Mouse (Mus musculus) small intestine, adult 2 months (tissue): Measurements from ENCODE around the gene Ap1ar. TPM values are rescaled to one million over a fixed set of nuclear protein-coding genes. Genes with fewer than 3 reads are reported as not detected.
A peak's percentile ranks its signal among the peaks of the same experiment; 100 is the strongest.

Source experiments
- H3K27ac ChIP-seq: fragments of 200-500 bp; 2 replicates; pipeline ENCODE4 v1.5.1; 2012; ENCODE audit warnings: low read depth, low read length, control low read depth, inconsistent platforms; ENCODE audit not compliant: insufficient read depth
- H3K27me3 ChIP-seq: fragments of 200-500 bp; 2 replicates; pipeline ENCODE4 v1.6.1; 2012; ENCODE audit warnings: mild to moderate bottlenecking, moderate library complexity, low read length, inconsistent platforms; ENCODE audit not compliant: control insufficient read depth, insufficient read depth
- H3K36me3 ChIP-seq: fragments of 200-500 bp; 2 replicates; pipeline ENCODE4 v1.6.1; 2012; ENCODE audit warnings: mild to moderate bottlenecking, low read length, control low read depth, inconsistent platforms; ENCODE audit not compliant: control insufficient read depth, insufficient read depth
- H3K4me1 ChIP-seq: fragments of 200-500 bp; 2 replicates; pipeline ENCODE4 v1.6.1; 2012; ENCODE audit warnings: low read length, inconsistent platforms, mixed read lengths; ENCODE audit not compliant: control insufficient read depth, insufficient read depth, insufficient read length
- H3K4me3 ChIP-seq: fragments of 200-500 bp; 2 replicates; pipeline ENCODE4 v1.5.1; 2012; ENCODE audit warnings: low read depth, mild to moderate bottlenecking, control low read depth, inconsistent platforms, low read length, moderate library complexity
- CTCF ChIP-seq: fragments of 200-500 bp; IDR thresholded peaks from 2 replicates; pipeline ENCODE4 v1.5.1; 2012; ENCODE audit warnings: low read depth, mild to moderate bottlenecking, control low read depth, inconsistent platforms, low read length, moderate library complexity, mixed read lengths; ENCODE audit not compliant: insufficient replicate concordance, insufficient read length; ENCODE audit errors: extremely low read depth
- POLR2A ChIP-seq: fragments of 200-500 bp; IDR thresholded peaks from 2 replicates; pipeline ENCODE4 v1.6.1; 2012; ENCODE audit warnings: low read depth, mild to moderate bottlenecking, control low read depth, inconsistent platforms, low read length, moderate library complexity
- WGBS: fragments of 180-500 bp; shearing (Covaris S2); methylation state at CpG from one replicate; pipeline ENCODE4 v1.1.7; 2018; 5-methylcytosine and 5-hydroxymethylcytosine counted together
- polyA plus RNA-seq: library from polyadenylated mRNA; depleted of rRNA; stranded (reverse); fragments of >200 nt; gene quantifications from 2 replicates; pipeline ENCODE4 v1.2.3, GENCODE M21; 2012

Ap1ar gene
- polyA plus RNA-seq, 1 experiment, result 38.8 TPM

DNA sequence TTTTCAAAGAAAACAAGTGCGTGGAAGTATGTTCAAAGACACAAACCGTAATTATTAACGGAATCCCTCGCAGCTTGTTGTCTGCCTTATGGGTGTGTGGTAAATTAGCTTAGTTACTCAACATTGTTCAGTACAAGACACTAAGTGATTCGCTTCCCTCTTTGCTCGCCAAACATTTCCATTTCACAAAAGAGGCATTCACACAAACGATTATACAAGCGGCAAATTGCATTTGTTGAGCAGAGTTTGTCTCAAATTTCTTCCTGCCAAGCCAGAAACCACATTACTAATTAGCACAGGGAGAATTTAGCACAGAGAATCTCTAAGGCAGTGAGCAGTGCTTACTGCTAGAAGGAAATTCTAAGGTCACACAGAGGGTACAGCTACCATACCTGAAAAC is 4.6 kb upstream of the Ap1ar start:
- Histone ChIP-seq H3K27me3 (no peaks in the 10 kb centered on the region), H3K27ac (no peak overlapping the region), H3K4me1 (peaks cover 6% of the 10 kb centered on the region; the same call in 1 of the 2 replicates), H3K4me3 (no peak overlapping the region), H3K36me3 (no peaks in the 10 kb centered on the region)
- no peak for TF ChIP-seq CTCF
- TF ChIP-seq POLR2A, result no peak
- 91% methylated on average over 8 of the region's 8 CpGs for WGBS

DNA sequence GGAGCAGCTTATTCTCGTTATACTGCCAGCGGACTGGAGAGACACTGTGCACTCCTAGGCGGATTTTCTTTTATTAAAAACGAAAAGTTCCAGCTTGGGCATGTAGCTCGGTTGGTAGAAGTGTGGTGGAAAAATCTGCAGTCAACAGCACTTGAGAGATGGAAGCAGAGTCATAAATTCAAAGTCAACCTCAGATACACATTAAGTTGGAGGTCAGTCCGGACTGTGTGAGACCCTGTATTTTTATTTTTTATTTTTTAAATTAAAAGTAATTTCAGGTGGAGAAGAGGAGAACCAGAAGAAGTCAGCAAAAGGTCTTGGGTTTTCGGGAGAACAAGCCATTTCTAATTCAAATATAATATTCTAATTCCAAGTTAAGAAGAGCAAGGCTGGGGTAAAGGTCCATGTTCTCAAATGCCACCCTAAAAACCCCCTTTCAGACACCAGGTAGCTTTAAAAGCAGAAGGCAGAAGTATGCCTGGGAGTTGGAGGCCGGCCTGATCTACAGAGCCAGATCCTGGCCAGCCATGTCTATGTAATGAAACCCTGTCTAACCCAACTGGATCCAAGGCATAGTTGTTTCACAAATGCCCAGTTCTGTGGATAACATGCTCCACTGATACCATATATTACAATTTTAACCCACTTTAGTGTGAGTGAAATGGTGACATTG is 785 bp upstream of the Ap1ar start:
- H3K27me3 ChIP-seq, result no peaks in the 10 kb centered on the region
- peak overlapping the region; percentile 91 for H3K27ac ChIP-seq
- WGBS, result 16% methylated on average over 8 of the region's 8 CpGs
- H3K4me1 ChIP-seq, result peaks cover 11% of the 10 kb centered on the region; the same call in 1 of the 2 replicates
- TF ChIP-seq POLR2A (no peak), CTCF (no peak)
- H3K36me3 ChIP-seq, result 0 out of 2 replicates have a peak, but pooled peaks cover 2% of the 10 kb centered on the region
- H3K4me3 ChIP-seq, result peak overlapping the region; percentile 88; the same call in 1 of the 2 replicates

DNA sequence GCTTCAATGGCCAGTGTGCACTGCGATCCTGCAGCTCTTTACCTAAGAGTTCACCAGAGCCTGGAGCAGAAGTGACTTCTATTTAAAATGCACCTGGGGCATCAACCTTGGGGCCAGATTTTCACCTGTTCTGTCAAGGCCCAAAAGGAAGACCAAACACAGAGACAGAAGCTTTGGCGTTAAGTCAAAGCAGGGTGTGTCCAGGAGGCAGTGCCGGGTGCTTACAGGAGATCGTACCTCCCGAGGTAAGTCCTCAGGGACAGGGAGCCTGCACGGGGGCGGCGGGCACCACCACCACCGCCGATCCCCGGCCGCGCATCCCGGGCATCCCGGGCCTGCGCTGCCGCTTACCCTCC is 547 bp downstream of the Ap1ar start:
- H3K36me3 ChIP-seq, result peaks cover 4% of the 10 kb centered on the region; the same call in 1 of the 2 replicates
- H3K4me1 ChIP-seq, result peaks cover 18% of the 10 kb centered on the region; the same call in 1 of the 2 replicates
- no peak for TF ChIP-seq POLR2A
- TF ChIP-seq CTCF, result no peak
- H3K27ac ChIP-seq, result peak overlapping the region; percentile 68
- no peaks in the 10 kb centered on the region for H3K27me3 ChIP-seq
- peak overlapping the region; percentile 88 for H3K4me3 ChIP-seq
- WGBS, result 1% methylated on average over 17 of the region's 17 CpGs

DNA sequence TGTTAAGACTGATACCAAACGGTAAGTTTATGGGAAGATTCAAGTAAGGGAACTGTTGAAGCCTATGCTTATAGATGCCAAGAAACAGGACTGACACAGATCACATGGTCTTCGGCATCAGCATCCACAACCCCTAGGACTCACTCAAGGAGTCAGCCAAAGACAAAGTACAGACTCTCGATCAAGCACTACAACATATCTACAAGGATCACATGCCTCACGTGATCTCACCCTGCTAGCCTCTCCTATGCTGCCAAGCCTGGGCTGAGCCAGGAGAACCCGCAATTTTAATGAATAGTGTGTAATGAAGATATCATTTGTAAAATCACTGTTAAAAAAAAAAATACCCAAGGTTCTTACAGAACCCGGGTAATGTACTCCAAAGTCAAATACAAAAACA is 1.7 kb downstream of the Ap1ar start:
- TF ChIP-seq CTCF, result no peak
- no peak for TF ChIP-seq POLR2A
- peak overlapping the region; percentile 6; the same call in 1 of the 2 replicates for H3K27ac ChIP-seq
- peaks cover 23% of the 10 kb centered on the region for H3K4me1 ChIP-seq
- H3K4me3 ChIP-seq, result no peak overlapping the region
- WGBS, result 28% methylated on average over 6 of the region's 6 CpGs
- H3K36me3 ChIP-seq, result peaks cover 6% of the 10 kb centered on the region; the same call in 1 of the 2 replicates
- no peaks in the 10 kb centered on the region for H3K27me3 ChIP-seq

DNA sequence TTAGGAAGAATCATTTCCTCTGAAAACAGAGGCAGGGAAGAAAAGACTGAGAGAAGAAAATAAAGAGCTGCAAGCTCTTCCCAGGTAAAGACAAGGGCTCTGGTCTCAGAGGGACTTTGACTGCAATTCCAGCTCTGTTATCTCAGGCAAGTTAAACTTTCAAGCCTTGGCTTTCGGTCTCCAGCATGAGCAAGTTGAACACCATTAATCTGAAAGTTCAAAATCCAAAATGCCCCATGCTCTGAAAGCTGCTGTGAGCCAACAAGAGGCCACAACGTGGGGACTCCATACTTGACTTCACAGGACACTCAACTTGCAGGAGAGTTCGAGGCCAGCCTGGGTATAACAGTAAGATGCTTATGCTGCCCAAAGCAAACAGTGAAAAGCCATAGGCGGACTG is 3.3 kb downstream of the Ap1ar start:
- Histone ChIP-seq H3K4me1 (peaks cover 29% of the 10 kb centered on the region), H3K27ac (peak overlapping the region; percentile 91), H3K27me3 (no peaks in the 10 kb centered on the region), H3K4me3 (no peak overlapping the region), H3K36me3 (peaks cover 6% of the 10 kb centered on the region; the same call in 1 of the 2 replicates)
- WGBS, result 26% methylated on average over 4 of the region's 4 CpGs
- no peak for TF ChIP-seq CTCF
- no peak for TF ChIP-seq POLR2A

DNA sequence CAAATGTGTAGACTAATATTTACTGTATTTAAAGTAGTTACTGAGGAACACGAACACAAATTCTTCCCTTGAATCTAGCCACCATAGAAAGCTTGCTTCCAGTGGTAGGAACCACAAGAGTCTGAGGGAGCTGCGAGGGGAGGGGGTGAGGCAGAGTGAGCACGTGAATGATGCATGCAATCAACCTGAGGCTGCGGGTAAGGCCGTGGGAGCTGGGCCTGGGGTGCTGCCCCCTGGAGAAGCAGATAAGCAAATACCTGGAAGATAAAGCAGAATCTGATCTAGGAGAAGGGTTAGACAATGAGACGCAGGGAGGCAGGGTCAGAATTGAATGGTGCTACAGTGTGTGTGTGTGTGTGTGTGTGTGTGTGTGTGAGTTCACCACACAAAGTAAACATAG is 6.2 kb downstream of the Ap1ar start:
- 37% methylated on average over 6 of the region's 6 CpGs for WGBS
- no peak overlapping the region for H3K27ac ChIP-seq
- H3K4me3 ChIP-seq, result no peak overlapping the region
- H3K36me3 ChIP-seq, result peaks cover 6% of the 10 kb centered on the region; the same call in 1 of the 2 replicates
- no peaks in the 10 kb centered on the region for H3K27me3 ChIP-seq
- no peak for TF ChIP-seq POLR2A
- no peak for TF ChIP-seq CTCF
- peaks cover 35% of the 10 kb centered on the region for H3K4me1 ChIP-seq

DNA sequence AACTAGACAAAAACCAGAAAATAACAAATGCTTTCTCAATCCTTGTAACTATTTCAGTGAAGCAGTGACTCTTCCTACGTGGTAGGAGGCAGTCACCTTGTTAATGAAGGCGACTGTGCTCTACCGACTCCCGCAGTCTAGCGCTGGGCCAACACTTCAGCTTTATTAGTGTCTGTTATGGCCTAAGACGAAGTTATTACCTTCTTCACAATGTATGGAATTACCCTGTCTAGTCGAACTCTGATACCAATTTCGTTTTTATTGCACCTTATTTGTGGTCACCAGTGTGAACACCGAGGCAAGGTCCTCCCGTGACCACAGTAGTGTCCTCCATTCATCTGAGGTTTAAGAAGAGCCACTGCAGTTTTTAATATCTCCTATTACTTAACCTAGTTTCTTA is 7.1 kb downstream of the Ap1ar start:
- Histone ChIP-seq H3K36me3 (peaks cover 6% of the 10 kb centered on the region; the same call in 1 of the 2 replicates), H3K4me1 (peaks cover 35% of the 10 kb centered on the region), H3K27me3 (no peaks in the 10 kb centered on the region), H3K4me3 (no peak overlapping the region), H3K27ac (peak overlapping the region; percentile 66)
- no peak for TF ChIP-seq CTCF
- TF ChIP-seq POLR2A, result no peak
- 27% methylated on average over 10 of the region's 10 CpGs for WGBS
